Mouse (Mus musculus) stomach, postnatal 0 days (tissue): Measurements from ENCODE around the gene Nxpe4.
"Not testable (repeated sequence)": the region's sequence is repeated elsewhere in the genome, so short reads cannot be mapped to it uniquely, and the experiment has no call there.

Source experiments
- CTCF ChIP-seq: IDR thresholded peaks from 2 replicates; pipeline ENCODE4 v1.5.1; 2016; ENCODE audit warnings: antibody characterized with exemption, low read depth, mild to moderate bottlenecking, moderate library complexity
- EP300 ChIP-seq: optimal IDR thresholded peaks from 2 replicates; pipeline ENCODE3; 2016; ENCODE audit warnings: antibody characterized with exemption

DNA sequence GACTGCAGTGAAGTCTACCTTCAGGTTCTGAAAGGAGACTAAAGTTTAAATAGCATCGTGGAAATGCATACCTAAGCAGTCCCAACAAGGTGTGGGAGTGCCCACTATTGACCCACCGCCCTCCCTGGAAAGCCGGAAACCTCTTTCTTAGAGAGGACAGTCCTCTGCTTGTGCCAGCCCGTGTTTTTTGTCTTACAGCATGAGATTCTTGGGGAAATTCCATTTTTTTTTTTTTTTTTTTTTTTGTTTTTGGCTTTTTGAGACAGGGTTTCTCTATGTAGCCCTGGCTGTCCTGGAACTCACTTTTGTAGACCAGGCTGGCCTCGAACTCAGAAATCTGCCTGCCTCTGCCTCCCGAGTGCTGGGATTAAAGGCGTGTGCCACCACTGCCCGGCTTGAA lies 255.5 kb downstream of the Nxpe4 start:
- not testable (repeated sequence) for TF ChIP-seq CTCF, EP300
